Mouse (Mus musculus) MEL (cell line): Measurements from ENCODE around the gene Plekha5. TPM values are rescaled to one million over a fixed set of nuclear protein-coding genes. Genes with fewer than 3 reads are reported as not detected.

Experiments used
- DNase-seq: peaks from one replicate; pipeline ENCODE4 v3.0.0; 2011; ENCODE audit warnings: low read depth, low spot score
- H3K27ac ChIP-seq: 2 replicates; pipeline ENCODE4 v1.5.1; 2012; ENCODE audit warnings: low read depth, mild to moderate bottlenecking, control low read depth, low read length, moderate library complexity; ENCODE audit not compliant: control insufficient read depth
- H3K27me3 ChIP-seq, 2 experiments: fragments of 150-350 bp in 1 of 2; sonication (generic) in 1 of 2; 2 replicates each; pipeline ENCODE4 v1.6.1; 2012; ENCODE audit warnings: low read length in 2 of 2, mild to moderate bottlenecking in 2 of 2, improper control_type of control experiment in 1 of 2, moderate library complexity in 1 of 2; ENCODE audit not compliant: insufficient read depth in 2 of 2, control insufficient read depth in 1 of 2
- H3K36me3 ChIP-seq, 2 experiments: 2 replicates each; pipeline ENCODE4 v1.6.1; 2012 to 2014; ENCODE audit warnings: low read length in 2 of 2, improper control_type of control experiment in 1 of 2, inconsistent platforms in 1 of 2, mild to moderate bottlenecking in 1 of 2; ENCODE audit not compliant: insufficient read depth in 2 of 2, control insufficient read depth in 1 of 2
- H3K4me1 ChIP-seq, 2 experiments: fragments of 150-350 bp in 1 of 2; sonication (generic) in 1 of 2; 2 replicates each; pipeline ENCODE4 v1.6.1; 2012; ENCODE audit warnings: low read length in 2 of 2, improper control_type of control experiment in 1 of 2, mild to moderate bottlenecking in 1 of 2; ENCODE audit not compliant: insufficient read depth in 2 of 2, control insufficient read depth in 1 of 2
- H3K4me3 ChIP-seq, 2 experiments: fragments of 150-350 bp in 1 of 2; sonication (generic) in 1 of 2; 2 replicates each; pipeline ENCODE4 v1.5.1; 2012; ENCODE audit warnings: low read depth in 2 of 2, low read length in 2 of 2, mild to moderate bottlenecking in 2 of 2, moderate library complexity in 2 of 2, control low read depth in 1 of 2, improper control_type of control experiment in 1 of 2; ENCODE audit not compliant: control insufficient read depth in 1 of 2, insufficient read depth in 1 of 2
- H3K79me2 ChIP-seq: 2 replicates; pipeline ENCODE4 v1.6.1; 2012; ENCODE audit warnings: mild to moderate bottlenecking, low read length, moderate library complexity; ENCODE audit not compliant: control insufficient read depth, poor library complexity, insufficient read depth
- H3K9ac ChIP-seq: 2 replicates; pipeline ENCODE4 v1.6.1; 2012; ENCODE audit warnings: low read depth, mild to moderate bottlenecking, control low read depth, low read length, moderate library complexity; ENCODE audit not compliant: control insufficient read depth, poor library complexity, severe bottlenecking
- H3K9me3 ChIP-seq: fragments of 150-350 bp; sonication (generic); replicated peaks from 2 replicates; pipeline ENCODE4 v1.6.1; 2012; ENCODE audit warnings: mild to moderate bottlenecking, low read length, improper control_type of control experiment, moderate library complexity; ENCODE audit not compliant: insufficient read depth
- CHD2 ChIP-seq: IDR thresholded peaks from 2 replicates; pipeline ENCODE4 v1.6.1; 2011; ENCODE audit warnings: low read length, improper control_type of control experiment
- GABPA ChIP-seq: IDR thresholded peaks from 2 replicates; pipeline ENCODE4 v1.6.1; 2012; ENCODE audit warnings: low read depth, mild to moderate bottlenecking, inconsistent platforms, low read length, improper control_type of control experiment, moderate library complexity
- HCFC1 ChIP-seq: IDR thresholded peaks from 2 replicates; pipeline ENCODE4 v1.6.1; 2012; ENCODE audit warnings: low read depth, mild to moderate bottlenecking, inconsistent platforms, low read length, improper control_type of control experiment, moderate library complexity
- JUND ChIP-seq: IDR thresholded peaks from 2 replicates; pipeline ENCODE4 v1.6.1; 2011; ENCODE audit warnings: low read depth, mild to moderate bottlenecking, improper control_type of control experiment, low read length
- KAT2A ChIP-seq: conservative IDR thresholded peaks from 2 replicates; pipeline ENCODE4 v1.6.1; 2012; ENCODE audit warnings: low read depth, low read length, improper control_type of control experiment, inconsistent platforms
- MAFK ChIP-seq: IDR thresholded peaks from 2 replicates; pipeline ENCODE4 v1.6.1; 2011; ENCODE audit warnings: low read depth, mild to moderate bottlenecking, low read length, improper control_type of control experiment, borderline replicate concordance
- MAX ChIP-seq: IDR thresholded peaks from 2 replicates; pipeline ENCODE4 v1.6.1; 2011; ENCODE audit warnings: low read length, improper control_type of control experiment
- MXI1 ChIP-seq: IDR thresholded peaks from 2 replicates; pipeline ENCODE4 v1.6.1; 2011; ENCODE audit warnings: mild to moderate bottlenecking, low read depth, low read length, improper control_type of control experiment
- MYB ChIP-seq: IDR thresholded peaks from 2 replicates; pipeline ENCODE4 v1.6.1; 2011; ENCODE audit warnings: mild to moderate bottlenecking, low read depth, low read length, improper control_type of control experiment
- MYC ChIP-seq: IDR thresholded peaks from 2 replicates; pipeline ENCODE4 v1.6.1; 2011; ENCODE audit warnings: low read depth, mild to moderate bottlenecking, low read length, improper control_type of control experiment, moderate library complexity
- NELFE ChIP-seq: IDR thresholded peaks from 2 replicates; pipeline ENCODE4 v1.6.1; 2011; ENCODE audit warnings: low read depth, low read length, improper control_type of control experiment
- SIN3A ChIP-seq: IDR thresholded peaks from 2 replicates; pipeline ENCODE4 v1.6.1; 2012; ENCODE audit warnings: low read length, improper control_type of control experiment, inconsistent platforms
- UBTF ChIP-seq: IDR thresholded peaks from 2 replicates; pipeline ENCODE4 v1.6.1; 2012; ENCODE audit warnings: low read depth, mild to moderate bottlenecking, inconsistent platforms, low read length, improper control_type of control experiment, moderate library complexity, borderline replicate concordance; ENCODE audit not compliant: insufficient read depth
- USF1 ChIP-seq: IDR thresholded peaks from 2 replicates; pipeline ENCODE4 v1.6.1; 2014; ENCODE audit warnings: low read depth, mild to moderate bottlenecking, inconsistent platforms, low read length, improper control_type of control experiment, moderate library complexity
- USF2 ChIP-seq, 2 experiments: IDR thresholded peaks; 2 replicates each; pipeline ENCODE4 v1.6.1; 2011 to 2012; ENCODE audit warnings: improper control_type of control experiment in 2 of 2, low read length in 2 of 2, borderline replicate concordance in 1 of 2, inconsistent platforms in 1 of 2, low read depth in 1 of 2, mild to moderate bottlenecking in 1 of 2; ENCODE audit not compliant: insufficient read depth in 1 of 2
- ZKSCAN1 ChIP-seq: IDR thresholded peaks from 2 replicates; pipeline ENCODE4 v1.6.1; 2012; ENCODE audit warnings: low read depth, mild to moderate bottlenecking, inconsistent platforms, low read length, improper control_type of control experiment, moderate library complexity
- ZMIZ1 ChIP-seq: IDR thresholded peaks from 2 replicates; pipeline ENCODE4 v1.6.1; 2012; ENCODE audit warnings: low read depth, mild to moderate bottlenecking, inconsistent platforms, low read length, improper control_type of control experiment, moderate library complexity
- ZNF384 ChIP-seq: IDR thresholded peaks from 2 replicates; pipeline ENCODE4 v1.6.1; 2012; ENCODE audit warnings: low read depth, mild to moderate bottlenecking, inconsistent platforms, low read length, improper control_type of control experiment
- polyA plus RNA-seq, 2 experiments: library from polyadenylated mRNA; stranded (reverse) in 1 of 2; unstranded in 1 of 2; fragments of >175 nt in 1 of 2; fragments of >200 nt in 1 of 2; gene quantifications; 2 replicates each; pipeline versions ENCODE4 v1.2.1 to v1.2.4; 2012; ENCODE audit warnings: low replicate concordance in 2 of 2, low read depth in 1 of 2; ENCODE audit not compliant: insufficient read length in 2 of 2, insufficient read depth in 1 of 2, missing spikeins in 1 of 2
- total RNA-seq: library from RNA; depleted of rRNA; stranded (reverse); fragments of 300-350 nt; gene quantifications from 2 replicates; pipeline ENCODE4 v1.2.3, GENCODE M21; 2012; rRNA removed

The Plekha5 gene
- total RNA-seq (0.33 and 0.35 TPM in 2 replicates), polyA plus RNA-seq (under 1 TPM in 1 of 2 experiments, not detected in 1; 0.24 TPM)

- H3K27ac ChIP-seq: no peak within 1 kb of the TSS
- no peak for DNase-seq
Observed at GRCm38 (mm10) chr6:140423846-140424200, at the start of gene Plekha5. Plekha5 (plus strand) TSS chr6:140424054.

GRCm38 (mm10) chr6:140375671-140376070 lies 48.2 kb upstream of the Plekha5 start:
- H3K4me3 ChIP-seq: no peak overlapping the region
- no peaks in the 10 kb centered on the region for H3K27me3 ChIP-seq
- H3K36me3 ChIP-seq: no peaks in the 10 kb centered on the region
- H3K9me3 ChIP-seq: no peaks in the 10 kb centered on the region
- no peak overlapping the region for H3K9ac ChIP-seq
- TF ChIP-seq ZMIZ1 (no peak), USF1 (no peak)
- DNase-seq: no peak
- no peaks in the 10 kb centered on the region for H3K79me2 ChIP-seq
- no peaks in the 10 kb centered on the region for H3K4me1 ChIP-seq
- no peak overlapping the region for H3K27ac ChIP-seq

More at GRCm38 (mm10) chr6:140423846-140424200, at the start of gene Plekha5:
- Histone ChIP-seq H3K9ac (no peak within 1 kb of the TSS), H3K4me3 (no peak within 1 kb of the TSS), H3K79me2 (no peaks in the 10 kb centered on the region), H3K4me1 (no peaks in the 10 kb centered on the region), H3K9me3 (no peaks in the 10 kb centered on the region), H3K27me3 (no peaks in the 10 kb centered on the region), H3K36me3 (no peaks in the 10 kb centered on the region)
- no peak for TF ChIP-seq MAX
- TF ChIP-seq GABPA: no peak
- TF ChIP-seq HCFC1: no peak
- TF ChIP-seq USF2 (IDR thresholded peaks at IDR 0.05; ENCODE audit: borderline replicate concordance in 1 of 2, insufficient read depth in 1 of 2, low read depth in 1 of 2, low read length in 2 of 2): no peak
- TF ChIP-seq MYB: no peak
- TF ChIP-seq MAFK: no peak
- no peak for TF ChIP-seq JUND
- TF ChIP-seq SIN3A: no peak
- TF ChIP-seq UBTF: no peak
- no peak for TF ChIP-seq ZNF384
- no peak for TF ChIP-seq CHD2
- TF ChIP-seq ZKSCAN1: no peak
- TF ChIP-seq NELFE: no peak
- TF ChIP-seq MYC: no peak
- no peak for TF ChIP-seq KAT2A
- TF ChIP-seq MXI1: no peak
